Mouse (Mus musculus) embryonic fibroblast, embryonic 13.5 days (primary cell): ENCODE data around the gene Gsk3a. TPM values are rescaled to one million over a fixed set of nuclear protein-coding genes. Genes with fewer than 3 reads are reported as not detected.

Experiments used
- H3K27ac ChIP-seq: 2 replicates; pipeline ENCODE4 v1.5.1; 2012; ENCODE audit warnings: low read length, control low read depth, inconsistent platforms; ENCODE audit not compliant: insufficient read depth
- H3K4me1 ChIP-seq: 2 replicates; pipeline ENCODE4 v1.6.1; 2011; ENCODE audit warnings: low read length; ENCODE audit not compliant: control insufficient read depth, insufficient read depth
- H3K4me3 ChIP-seq: 2 replicates; pipeline ENCODE4 v1.5.1; 2011; ENCODE audit warnings: mild to moderate bottlenecking, control low read depth, low read length; ENCODE audit not compliant: insufficient read depth
- CTCF ChIP-seq: IDR thresholded peaks from 2 replicates; pipeline ENCODE4 v1.5.1; 2011; ENCODE audit warnings: mild to moderate bottlenecking, control low read depth, low read length, moderate library complexity, borderline replicate concordance; ENCODE audit not compliant: insufficient read depth
- POLR2A ChIP-seq: IDR thresholded peaks from 2 replicates; pipeline ENCODE4 v1.6.1; 2011; ENCODE audit warnings: low read depth, mild to moderate bottlenecking, control low read depth, low read length, moderate library complexity
- polyA plus RNA-seq: library from polyadenylated mRNA; stranded (reverse); fragments of >200 nt; gene quantifications from 2 replicates; pipeline ENCODE4 v1.2.4, GENCODE M21; 2011; ENCODE audit warnings: low read depth; ENCODE audit not compliant: missing spikeins, insufficient read length

The Gsk3a gene
- polyA plus RNA-seq, 1 experiment = 70.6 TPM

- Histone ChIP-seq H3K4me1 (peaks cover 17% of the 10 kb centered on the region), H3K27ac (no peak overlapping the region), H3K4me3 (no peak overlapping the region)
- TF ChIP-seq CTCF (no peak), POLR2A (no peak)
These were observed 36.9 kb upstream of the Gsk3a start for GRCm38 (mm10) chr7:25274571-25274970.

GRCm38 (mm10) chr7:25273259-25274241, 35.9 kb upstream of the Gsk3a start:
- Histone ChIP-seq H3K27ac (no peak overlapping the region), H3K4me3 (no peak overlapping the region), H3K4me1 (peaks cover 17% of the 10 kb centered on the region)
- no peak for TF ChIP-seq CTCF

- no peak overlapping the region for H3K4me3 ChIP-seq
- peaks cover 17% of the 10 kb centered on the region for H3K4me1 ChIP-seq
- TF ChIP-seq CTCF (no peak), POLR2A (no peak)
- H3K27ac ChIP-seq = no peak overlapping the region
These were observed 35.0 kb upstream of the Gsk3a start for GRCm38 (mm10) chr7:25272445-25273258.

DNA sequence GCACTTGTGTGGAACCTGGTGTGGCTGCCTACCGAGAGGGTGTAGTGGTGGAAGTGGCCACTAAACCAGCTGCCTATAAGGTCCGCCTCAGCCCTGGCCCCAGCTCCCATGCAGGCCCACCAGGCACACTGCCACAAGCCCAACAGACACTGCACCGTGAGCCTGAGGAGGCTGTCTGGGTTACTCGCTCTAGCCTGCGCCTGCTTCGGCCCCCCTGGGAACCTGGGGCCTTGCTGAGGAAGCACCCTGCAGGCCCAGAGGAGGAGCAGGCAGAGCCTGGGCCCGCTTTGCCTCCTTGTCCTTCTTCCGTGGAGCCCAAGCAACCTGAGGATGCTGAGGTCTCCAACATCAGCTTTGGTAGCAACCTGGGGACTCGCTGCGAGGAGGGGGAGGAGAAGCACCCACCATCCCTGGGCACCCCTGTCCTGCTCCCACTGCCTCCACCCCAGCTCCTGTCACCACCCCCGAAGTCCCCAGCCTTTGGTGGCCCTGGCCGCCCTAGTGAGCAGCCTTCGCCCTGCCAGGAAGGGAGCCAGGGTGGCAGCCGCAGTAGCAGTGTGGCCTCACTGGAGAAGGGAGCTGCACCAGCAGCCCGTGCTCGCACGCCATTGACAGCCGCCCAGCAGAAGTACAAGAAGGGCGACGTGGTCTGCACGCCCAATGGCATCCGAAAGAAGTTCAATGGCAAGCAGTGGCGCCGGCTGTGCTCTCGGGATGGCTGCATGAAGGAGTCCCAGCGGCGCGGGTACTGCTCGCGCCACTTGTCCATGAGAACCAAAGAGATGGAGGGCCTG, 34.2 kb upstream of the Gsk3a start:
- no peak overlapping the region for H3K4me3 ChIP-seq
- H3K27ac ChIP-seq = no peak overlapping the region
- no peak for TF ChIP-seq CTCF
- no peak for TF ChIP-seq POLR2A
- H3K4me1 ChIP-seq = peaks cover 15% of the 10 kb centered on the region

DNA sequence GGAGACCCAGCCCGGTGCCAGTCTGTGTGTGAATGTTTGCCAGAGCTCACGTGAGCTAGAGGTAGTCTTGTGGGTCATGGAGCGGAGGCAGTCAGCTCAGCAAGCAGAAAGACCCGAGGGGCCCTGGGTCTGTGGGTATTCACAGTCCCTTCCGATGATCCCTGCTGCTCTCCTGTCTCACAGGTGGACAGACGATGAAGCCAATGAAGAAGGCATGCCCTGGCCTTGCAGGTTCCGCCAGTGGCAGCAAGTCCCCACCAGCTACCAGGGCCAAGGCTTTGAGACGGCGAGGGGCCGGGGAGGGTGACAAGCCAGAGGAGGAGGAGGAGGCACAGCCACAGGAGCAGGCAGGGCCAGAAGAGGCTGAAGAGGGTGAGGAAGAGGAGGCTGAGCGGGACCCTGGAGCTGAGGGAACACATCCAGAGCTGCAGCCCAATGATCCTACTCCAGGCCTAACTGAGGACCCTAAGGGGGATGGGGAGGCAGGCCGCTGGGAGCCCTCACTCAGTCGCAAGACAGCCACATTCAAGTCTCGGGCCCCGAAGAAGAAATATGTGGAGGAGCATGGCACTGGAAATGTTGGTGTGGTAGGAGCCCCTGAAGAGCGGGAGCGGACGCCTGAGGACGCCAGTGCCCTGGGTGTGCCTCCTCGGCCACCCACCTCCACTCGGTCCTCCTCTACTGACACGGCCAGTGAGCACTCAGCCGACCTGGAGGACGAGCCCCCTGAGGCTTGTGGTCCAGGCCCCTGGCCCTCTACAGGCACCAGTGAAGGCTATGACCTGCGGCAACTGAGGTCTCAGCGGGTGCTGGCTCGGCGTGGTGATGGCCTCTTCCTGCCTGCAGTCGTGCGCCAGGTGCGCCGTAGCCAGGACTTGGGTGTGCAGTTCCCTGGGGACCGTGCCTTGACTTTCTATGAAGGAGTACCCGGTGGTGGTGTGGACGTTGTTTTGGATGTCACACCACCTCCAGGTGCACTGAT, 33.3 kb upstream of the Gsk3a start:
- H3K4me3 ChIP-seq = no peak overlapping the region
- no peak for TF ChIP-seq CTCF
- no peak for TF ChIP-seq POLR2A
- no peak overlapping the region for H3K27ac ChIP-seq
- H3K4me1 ChIP-seq = peaks cover 12% of the 10 kb centered on the region

DNA sequence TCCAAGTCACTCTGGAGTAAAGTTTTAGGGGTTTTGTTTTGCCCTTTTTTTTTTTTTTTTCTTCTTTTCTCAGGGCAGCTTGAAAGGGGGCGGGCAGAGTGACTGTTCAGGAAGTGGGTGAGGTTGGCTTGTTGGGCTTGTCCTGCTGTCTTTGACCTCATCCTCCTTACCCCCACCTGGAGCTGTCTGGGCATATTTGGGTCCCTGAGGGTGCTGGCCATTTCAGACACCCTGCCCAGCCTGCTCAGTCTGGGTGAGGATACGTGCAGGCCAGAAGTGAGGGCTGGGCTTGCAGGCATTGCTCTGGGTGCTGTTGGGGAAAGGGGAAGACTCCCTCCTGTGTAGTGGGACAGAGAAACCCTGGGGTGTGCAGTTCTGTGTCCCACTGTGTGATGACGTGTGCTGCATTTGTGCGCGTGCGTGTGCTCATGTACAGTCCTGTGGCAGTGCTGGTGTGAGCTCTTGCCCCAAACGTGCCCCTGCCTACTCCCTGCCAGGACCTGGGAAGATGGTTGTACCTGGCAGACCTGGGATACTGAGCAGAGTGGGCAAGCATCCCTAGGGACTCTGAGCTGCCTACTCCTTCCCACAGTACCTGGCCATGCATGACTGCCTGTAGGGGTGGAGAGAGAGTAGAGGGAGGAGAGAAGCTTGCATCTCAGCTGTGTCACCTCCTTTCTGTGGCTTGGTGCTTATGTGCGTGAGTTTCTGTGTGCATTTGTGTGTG, 32.1 kb upstream of the Gsk3a start:
- TF ChIP-seq POLR2A (0 out of 2 replicates have a peak, but pooled peaks have one; percentile 11), CTCF (no peak)
- Histone ChIP-seq H3K4me3 (peak overlapping the region; percentile 83), H3K4me1 (peaks cover 7% of the 10 kb centered on the region), H3K27ac (peak overlapping the region; percentile 45; the same call in 1 of the 2 replicates)

DNA sequence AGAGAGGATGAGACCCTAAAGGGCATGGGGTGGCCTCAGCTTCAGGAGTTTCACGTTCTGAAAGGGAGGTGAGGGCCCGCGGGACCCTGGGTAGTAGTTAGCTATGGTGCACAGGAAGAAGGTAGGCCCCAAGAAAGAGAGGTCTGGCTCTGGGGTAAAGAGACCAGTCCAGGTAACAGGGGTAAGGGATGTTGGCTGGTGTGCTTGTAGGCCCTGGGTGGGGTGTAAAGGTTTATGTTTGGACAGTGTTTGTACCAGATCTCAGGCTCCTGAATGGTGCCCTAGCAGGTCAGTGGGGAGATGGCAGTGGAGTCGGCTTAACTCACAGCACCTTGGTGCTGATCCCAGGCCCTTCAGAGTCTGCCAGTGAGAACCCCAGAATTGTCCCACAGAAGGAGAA, 31.4 kb upstream of the Gsk3a start:
- Histone ChIP-seq H3K27ac (peak overlapping the region; percentile 45), H3K4me1 (peaks cover 4% of the 10 kb centered on the region; the same call in 1 of the 2 replicates)

GRCm38 (mm10) chr7:25268588-25268987, 30.9 kb upstream of the Gsk3a start:
- Histone ChIP-seq H3K27ac (peak overlapping the region; percentile 72; the same call in 1 of the 2 replicates), H3K4me1 (peaks cover 4% of the 10 kb centered on the region; the same call in 1 of the 2 replicates), H3K4me3 (peak overlapping the region; percentile 83)
- no peak for TF ChIP-seq POLR2A
- no peak for TF ChIP-seq CTCF

More for the DNA sequence above, 31.4 kb upstream of the Gsk3a start:
- TF ChIP-seq POLR2A = no peak
- TF ChIP-seq CTCF = no peak
- peak overlapping the region; percentile 83 for H3K4me3 ChIP-seq
